Mouse (Mus musculus): ENCODE measurements at regions not wholly inside any gene's neighbourhood (a gene's known extent, or its start where the extent isn't known, plus 50 kb on each side); places are given as distances from the start of the nearest gene placed in this dataset.

GRCm38 (mm10) chr13:42575725-42576426, 104.5 kb upstream of the Phactr1 start:
- H3K36me3 ChIP-seq (replicated peaks; ENCODE audit: control insufficient read depth, insufficient read depth, low read depth, low read length) = no peaks in the 10 kb centered on the region
- ATAC-seq (replicated peaks; ENCODE audit: insufficient number of reproducible peaks, low FRiP score, low TSS enrichment, low read depth) = no peak

DNA sequence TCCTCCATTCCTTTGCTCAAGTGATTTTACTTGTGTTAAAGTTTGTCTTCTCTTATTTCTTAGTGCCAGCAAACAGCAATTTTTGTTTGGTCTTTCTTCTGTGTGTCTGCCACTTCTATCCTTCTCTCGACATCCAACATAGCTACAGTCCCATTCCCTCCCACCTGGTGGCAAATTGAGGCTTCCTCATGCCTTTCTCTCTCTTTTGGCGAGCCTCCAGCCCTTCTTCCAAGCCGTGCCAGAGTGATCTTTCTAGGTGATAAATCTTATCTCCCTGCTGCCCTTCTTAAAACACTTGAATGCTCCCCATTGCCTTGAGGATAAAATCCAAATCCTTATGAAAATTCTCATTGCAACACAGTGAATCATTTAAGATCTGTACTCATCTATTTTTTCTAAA, 101.0 kb upstream of the Phactr1 start:
- Histone ChIP-seq H3K27ac (replicated peaks; ENCODE audit: low read depth, low read length) (no peak overlapping the region), H3K9me3 (replicated peaks; ENCODE audit: control insufficient read depth, low read length) (no peaks in the 10 kb centered on the region), H3K36me3 (replicated peaks; ENCODE audit: control insufficient read depth, insufficient read depth, low read depth, low read length) (no peaks in the 10 kb centered on the region), H3K27me3 (ENCODE audit: control insufficient read depth, insufficient read depth, low read length) (no peaks in the 10 kb centered on the region), H3K4me2 (ENCODE audit: low read depth, low read length) (no peak overlapping the region), H3K4me3 (ENCODE audit: low read depth, low read length) (no peak overlapping the region), H3K9ac (replicated peaks; ENCODE audit: low read length) (no peak overlapping the region), H3K4me1 (ENCODE audit: control insufficient read depth, insufficient read depth, low read length) (no peaks in the 10 kb centered on the region)
- ATAC-seq (replicated peaks; ENCODE audit: insufficient number of reproducible peaks, low FRiP score, low TSS enrichment, low read depth) = no peak
- 81% methylated on average over 3 of the region's 3 CpGs for WGBS
- no peak for DNase-seq (ENCODE audit: low spot score)

More at GRCm38 (mm10) chr13:42575725-42576426, 104.5 kb upstream of the Phactr1 start:
- H3K27me3 ChIP-seq (ENCODE audit: control insufficient read depth, insufficient read depth, low read length) = no peaks in the 10 kb centered on the region
- H3K27ac ChIP-seq (replicated peaks; ENCODE audit: low read depth, low read length) = no peak overlapping the region
- H3K9me3 ChIP-seq (replicated peaks; ENCODE audit: control insufficient read depth, low read length) = no peaks in the 10 kb centered on the region
- H3K4me3 ChIP-seq (ENCODE audit: low read depth, low read length) = no peak overlapping the region
- WGBS = 33% methylated on average over 16 of the region's 16 CpGs
- no peaks in the 10 kb centered on the region for H3K4me1 ChIP-seq (ENCODE audit: control insufficient read depth, insufficient read depth, low read length)
- peak; percentile 91 for DNase-seq (ENCODE audit: low spot score)
- no peak overlapping the region for H3K9ac ChIP-seq (replicated peaks; ENCODE audit: low read length)
- no peak overlapping the region for H3K4me2 ChIP-seq (ENCODE audit: low read depth, low read length)

- H3K36me3 ChIP-seq (replicated peaks; ENCODE audit: control insufficient read depth, insufficient read depth, low read depth, low read length) = no peaks in the 10 kb centered on the region
- 90% methylated on average over 2 of the region's 2 CpGs for WGBS
- no peak for ATAC-seq (replicated peaks; ENCODE audit: insufficient number of reproducible peaks, low FRiP score, low TSS enrichment, low read depth)
- H3K4me1 ChIP-seq (ENCODE audit: control insufficient read depth, insufficient read depth, low read length) = no peaks in the 10 kb centered on the region
- H3K4me2 ChIP-seq (ENCODE audit: low read depth, low read length) = no peak overlapping the region
- no peak for DNase-seq (ENCODE audit: low spot score)
- H3K27me3 ChIP-seq (ENCODE audit: control insufficient read depth, insufficient read depth, low read length) = no peaks in the 10 kb centered on the region
- H3K9ac ChIP-seq (replicated peaks; ENCODE audit: low read length) = no peak overlapping the region
- H3K27ac ChIP-seq (replicated peaks; ENCODE audit: low read depth, low read length) = no peak overlapping the region
- H3K4me3 ChIP-seq (ENCODE audit: low read depth, low read length) = no peak overlapping the region
- no peaks in the 10 kb centered on the region for H3K9me3 ChIP-seq (replicated peaks; ENCODE audit: control insufficient read depth, low read length)
Observed at GRCm38 (mm10) chr13:42589136-42589535, 91.3 kb upstream of the Phactr1 start.

- 76% methylated on average over 5 of the region's 5 CpGs for WGBS
- Histone ChIP-seq H3K9ac (replicated peaks; ENCODE audit: low read length) (no peak overlapping the region), H3K4me1 (ENCODE audit: control insufficient read depth, insufficient read depth, low read length) (no peaks in the 10 kb centered on the region), H3K27me3 (ENCODE audit: control insufficient read depth, insufficient read depth, low read length) (no peaks in the 10 kb centered on the region), H3K4me3 (ENCODE audit: low read depth, low read length) (no peak overlapping the region), H3K9me3 (replicated peaks; ENCODE audit: control insufficient read depth, low read length) (no peaks in the 10 kb centered on the region), H3K36me3 (replicated peaks; ENCODE audit: control insufficient read depth, insufficient read depth, low read depth, low read length) (no peaks in the 10 kb centered on the region), H3K27ac (replicated peaks; ENCODE audit: low read depth, low read length) (no peak overlapping the region), H3K4me2 (ENCODE audit: low read depth, low read length) (no peak overlapping the region)
- peak; percentile 56 for DNase-seq (ENCODE audit: low spot score)
- ATAC-seq (replicated peaks; ENCODE audit: insufficient number of reproducible peaks, low FRiP score, low TSS enrichment, low read depth) = no peak
Observed at GRCm38 (mm10) chr13:42589607-42590006, 90.8 kb upstream of the Phactr1 start.

DNA sequence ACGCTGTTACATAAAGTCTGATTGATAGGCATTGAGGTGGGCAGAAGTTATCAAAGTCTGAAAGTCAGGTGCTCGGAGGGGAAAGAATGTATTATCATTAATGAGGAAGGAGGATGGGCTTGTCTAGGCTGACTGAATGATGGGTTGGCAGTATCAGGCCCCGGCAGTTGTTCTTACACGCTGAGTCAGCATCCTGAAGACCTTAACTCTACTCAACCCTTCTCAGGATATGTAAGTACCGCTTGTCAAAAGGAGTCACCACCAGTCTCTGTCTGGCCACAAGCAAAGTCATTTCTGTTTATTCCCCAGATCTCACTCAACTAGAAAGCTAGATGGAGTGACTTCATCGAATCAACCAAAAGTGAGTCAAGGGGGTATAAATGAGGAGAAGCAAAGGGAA, 90.0 kb upstream of the Phactr1 start:
- no peak for DNase-seq (ENCODE audit: low spot score)
- ATAC-seq (replicated peaks; ENCODE audit: insufficient number of reproducible peaks, low FRiP score, low TSS enrichment, low read depth) = no peak
- Histone ChIP-seq H3K27ac (replicated peaks; ENCODE audit: low read depth, low read length) (no peak overlapping the region), H3K4me3 (ENCODE audit: low read depth, low read length) (no peak overlapping the region), H3K4me2 (ENCODE audit: low read depth, low read length) (no peak overlapping the region), H3K4me1 (ENCODE audit: control insufficient read depth, insufficient read depth, low read length) (no peaks in the 10 kb centered on the region), H3K9me3 (replicated peaks; ENCODE audit: control insufficient read depth, low read length) (no peaks in the 10 kb centered on the region), H3K27me3 (ENCODE audit: control insufficient read depth, insufficient read depth, low read length) (no peaks in the 10 kb centered on the region), H3K36me3 (replicated peaks; ENCODE audit: control insufficient read depth, insufficient read depth, low read depth, low read length) (no peaks in the 10 kb centered on the region), H3K9ac (replicated peaks; ENCODE audit: low read length) (no peak overlapping the region)
- WGBS = 91% methylated on average over 6 of the region's 6 CpGs

GRCm38 (mm10) chr13:42592945-42593344, 87.5 kb upstream of the Phactr1 start:
- H3K36me3 ChIP-seq (replicated peaks; ENCODE audit: control insufficient read depth, insufficient read depth, low read depth, low read length) = no peaks in the 10 kb centered on the region
- no peaks in the 10 kb centered on the region for H3K27me3 ChIP-seq (ENCODE audit: control insufficient read depth, insufficient read depth, low read length)
- no peak for DNase-seq (ENCODE audit: low spot score)
- 81% methylated on average over 3 of the region's 3 CpGs for WGBS
- no peak overlapping the region for H3K4me2 ChIP-seq (ENCODE audit: low read depth, low read length)
- no peak for ATAC-seq (replicated peaks; ENCODE audit: insufficient number of reproducible peaks, low FRiP score, low TSS enrichment, low read depth)
- H3K4me1 ChIP-seq (ENCODE audit: control insufficient read depth, insufficient read depth, low read length) = no peaks in the 10 kb centered on the region
- H3K9me3 ChIP-seq (replicated peaks; ENCODE audit: control insufficient read depth, low read length) = no peaks in the 10 kb centered on the region
- no peak overlapping the region for H3K4me3 ChIP-seq (ENCODE audit: low read depth, low read length)
- H3K9ac ChIP-seq (replicated peaks; ENCODE audit: low read length) = no peak overlapping the region
- no peak overlapping the region for H3K27ac ChIP-seq (replicated peaks; ENCODE audit: low read depth, low read length)

GRCm38 (mm10) chr13:42593488-42594170, 86.8 kb upstream of the Phactr1 start:
- Histone ChIP-seq H3K27ac (replicated peaks; ENCODE audit: low read depth, low read length) (no peak overlapping the region), H3K4me1 (ENCODE audit: control insufficient read depth, insufficient read depth, low read length) (no peaks in the 10 kb centered on the region), H3K4me2 (ENCODE audit: low read depth, low read length) (no peak overlapping the region), H3K9me3 (replicated peaks; ENCODE audit: control insufficient read depth, low read length) (no peaks in the 10 kb centered on the region), H3K4me3 (ENCODE audit: low read depth, low read length) (no peak overlapping the region), H3K9ac (replicated peaks; ENCODE audit: low read length) (no peak overlapping the region), H3K36me3 (replicated peaks; ENCODE audit: control insufficient read depth, insufficient read depth, low read depth, low read length) (no peaks in the 10 kb centered on the region), H3K27me3 (ENCODE audit: control insufficient read depth, insufficient read depth, low read length) (no peaks in the 10 kb centered on the region)
- DNase-seq (ENCODE audit: low spot score) = no peak
- 84% methylated on average over 11 of the region's 11 CpGs for WGBS
- no peak for ATAC-seq (replicated peaks; ENCODE audit: insufficient number of reproducible peaks, low FRiP score, low TSS enrichment, low read depth)

- H3K4me1 ChIP-seq (ENCODE audit: control insufficient read depth, insufficient read depth, low read length) = no peaks in the 10 kb centered on the region
- H3K9me3 ChIP-seq (replicated peaks; ENCODE audit: control insufficient read depth, low read length) = no peaks in the 10 kb centered on the region
- no peak overlapping the region for H3K4me3 ChIP-seq (ENCODE audit: low read depth, low read length)
- no peak overlapping the region for H3K27ac ChIP-seq (replicated peaks; ENCODE audit: low read depth, low read length)
- no peaks in the 10 kb centered on the region for H3K36me3 ChIP-seq (replicated peaks; ENCODE audit: control insufficient read depth, insufficient read depth, low read depth, low read length)
- no peak for DNase-seq (ENCODE audit: low spot score)
- H3K9ac ChIP-seq (replicated peaks; ENCODE audit: low read length) = no peak overlapping the region
- H3K4me2 ChIP-seq (ENCODE audit: low read depth, low read length) = no peak overlapping the region
- ATAC-seq (replicated peaks; ENCODE audit: insufficient number of reproducible peaks, low FRiP score, low TSS enrichment, low read depth) = no peak
- 65% methylated on average over 3 of the region's 3 CpGs for WGBS
- no peaks in the 10 kb centered on the region for H3K27me3 ChIP-seq (ENCODE audit: control insufficient read depth, insufficient read depth, low read length)
Observed at GRCm38 (mm10) chr13:42595180-42595579, 85.2 kb upstream of the Phactr1 start.
